Mouse (Mus musculus) erythroblast, embryonic 14.5 days (primary cell): ENCODE data around the gene Ramp2. TPM values are rescaled to one million over a fixed set of nuclear protein-coding genes. Genes with fewer than 3 reads are reported as not detected.
A peak's percentile ranks its signal among the peaks of the same experiment; 100 is the strongest.

Source experiments
- H3K27me3 ChIP-seq: 2 replicates; pipeline ENCODE4 v1.6.1; 2012; ENCODE audit warnings: inconsistent platforms; ENCODE audit not compliant: control insufficient read depth
- H3K36me3 ChIP-seq: 2 replicates; pipeline ENCODE4 v1.6.1; 2012; ENCODE audit warnings: mild to moderate bottlenecking, inconsistent platforms; ENCODE audit not compliant: control insufficient read depth
- H3K4me1 ChIP-seq: 2 replicates; pipeline ENCODE4 v1.6.1; 2012; ENCODE audit warnings: inconsistent platforms; ENCODE audit not compliant: control insufficient read depth
- H3K4me3 ChIP-seq: replicated peaks from 2 replicates; pipeline ENCODE3; 2012; ENCODE audit warnings: moderate library complexity, mild to moderate bottlenecking, inconsistent platforms
- H3K9me3 ChIP-seq: 2 replicates; pipeline ENCODE4 v1.6.1; 2012; ENCODE audit warnings: low read length, inconsistent platforms, mixed read lengths; ENCODE audit not compliant: control insufficient read depth
- GATA1 ChIP-seq: IDR thresholded peaks from 2 replicates; pipeline ENCODE4 v1.6.1; 2012; ENCODE audit warnings: low read length, inconsistent platforms, mixed read lengths
- TAL1 ChIP-seq: IDR thresholded peaks from 3 replicates; pipeline ENCODE4 v1.6.1; 2012; ENCODE audit warnings: low read length, inconsistent platforms, mixed read lengths
- polyA plus RNA-seq: library from polyadenylated mRNA; stranded (reverse); fragments of >175 nt; gene quantifications from 2 replicates; pipeline ENCODE4 v1.2.3, GENCODE M21; 2012

Gene Ramp2
- polyA plus RNA-seq, 1 experiment: 0.09 TPM

- H3K9me3 ChIP-seq: peaks cover 12% of the 10 kb centered on the region
- H3K4me1 ChIP-seq: peaks cover 69% of the 10 kb centered on the region
- peaks cover 65% of the 10 kb centered on the region for H3K27me3 ChIP-seq
- peak overlapping the region; percentile 82 for H3K4me3 ChIP-seq
- peaks cover 40% of the 10 kb centered on the region for H3K36me3 ChIP-seq
- TF ChIP-seq TAL1 (no peak), GATA1 (no peak)
These were observed 16.6 kb downstream of the Ramp2 start for GRCm38 (mm10) chr11:101262272-101262967.

GRCm38 (mm10) chr11:101263138-101263988, 17.5 kb downstream of the Ramp2 start:
- H3K9me3 ChIP-seq: peaks cover 12% of the 10 kb centered on the region
- H3K27me3 ChIP-seq: peaks cover 69% of the 10 kb centered on the region
- TF ChIP-seq TAL1 (no peak), GATA1 (no peak)
- H3K36me3 ChIP-seq: peaks cover 34% of the 10 kb centered on the region
- H3K4me3 ChIP-seq: no peak overlapping the region
- peaks cover 64% of the 10 kb centered on the region for H3K4me1 ChIP-seq

GRCm38 (mm10) chr11:101263989-101264280, 18.1 kb downstream of the Ramp2 start:
- peaks cover 12% of the 10 kb centered on the region for H3K9me3 ChIP-seq
- no peak for TF ChIP-seq TAL1
- no peak for TF ChIP-seq GATA1
- H3K36me3 ChIP-seq: peaks cover 33% of the 10 kb centered on the region
- H3K4me1 ChIP-seq: peaks cover 58% of the 10 kb centered on the region
- H3K4me3 ChIP-seq: no peak overlapping the region
- peaks cover 75% of the 10 kb centered on the region for H3K27me3 ChIP-seq

GRCm38 (mm10) chr11:101264954-101265471, 19.2 kb downstream of the Ramp2 start:
- peaks cover 33% of the 10 kb centered on the region for H3K36me3 ChIP-seq
- H3K27me3 ChIP-seq: peaks cover 82% of the 10 kb centered on the region
- peaks cover 12% of the 10 kb centered on the region for H3K9me3 ChIP-seq
- no peak for TF ChIP-seq GATA1
- no peak for TF ChIP-seq TAL1
- no peak overlapping the region for H3K4me3 ChIP-seq
- peaks cover 58% of the 10 kb centered on the region for H3K4me1 ChIP-seq

GRCm38 (mm10) chr11:101265906-101266305, 20.1 kb downstream of the Ramp2 start:
- peaks cover 33% of the 10 kb centered on the region for H3K36me3 ChIP-seq
- TF ChIP-seq TAL1 (no peak), GATA1 (no peak)
- H3K4me3 ChIP-seq: no peak overlapping the region
- peaks cover 12% of the 10 kb centered on the region for H3K9me3 ChIP-seq
- H3K4me1 ChIP-seq: peaks cover 50% of the 10 kb centered on the region
- H3K27me3 ChIP-seq: peaks cover 78% of the 10 kb centered on the region

GRCm38 (mm10) chr11:101269577-101270116, 23.8 kb downstream of the Ramp2 start:
- TF ChIP-seq TAL1 (no peak), GATA1 (no peak)
- H3K4me1 ChIP-seq: peaks cover 22% of the 10 kb centered on the region
- peaks cover 44% of the 10 kb centered on the region for H3K27me3 ChIP-seq
- H3K4me3 ChIP-seq: no peak overlapping the region
- H3K9me3 ChIP-seq: peaks cover 7% of the 10 kb centered on the region
- H3K36me3 ChIP-seq: peaks cover 38% of the 10 kb centered on the region

GRCm38 (mm10) chr11:101272446-101272845, 26.6 kb downstream of the Ramp2 start:
- no peak for TF ChIP-seq GATA1
- TF ChIP-seq TAL1: no peak
- Histone ChIP-seq H3K4me1 (peaks cover 32% of the 10 kb centered on the region), H3K4me3 (no peak overlapping the region), H3K36me3 (peaks cover 53% of the 10 kb centered on the region), H3K9me3 (no peaks in the 10 kb centered on the region), H3K27me3 (peaks cover 21% of the 10 kb centered on the region)

GRCm38 (mm10) chr11:101275309-101275708, 29.5 kb downstream of the Ramp2 start:
- Histone ChIP-seq H3K27me3 (peaks cover 3% of the 10 kb centered on the region), H3K9me3 (no peaks in the 10 kb centered on the region), H3K4me3 (no peak overlapping the region), H3K36me3 (peaks cover 47% of the 10 kb centered on the region), H3K4me1 (peaks cover 38% of the 10 kb centered on the region)
- no peak for TF ChIP-seq TAL1
- TF ChIP-seq GATA1: no peak

- H3K4me3 ChIP-seq: peak overlapping the region; percentile 10
- TF ChIP-seq GATA1 (no peak), TAL1 (no peak)
These were observed 30.7 kb downstream of the Ramp2 start for GRCm38 (mm10) chr11:101276319-101277070.

More at GRCm38 (mm10) chr11:101276319-101277070, 30.7 kb downstream of the Ramp2 start:
- Histone ChIP-seq H3K9me3 (no peaks in the 10 kb centered on the region), H3K36me3 (peaks cover 47% of the 10 kb centered on the region), H3K4me1 (peaks cover 38% of the 10 kb centered on the region), H3K27me3 (peaks cover 8% of the 10 kb centered on the region)
